Mouse (Mus musculus) intestine, postnatal 0 days (tissue): ENCODE data around the gene Sez6l2. TPM values are rescaled to one million over a fixed set of nuclear protein-coding genes. Genes with fewer than 3 reads are reported as not detected.

Experiments used
- ATAC-seq: fragments of 200-750 bp; cut with Nextera tagmentation; 2 replicates; pipeline ENCODE4 v1.8.0; 2017; ENCODE audit warnings: mild to moderate bottlenecking, moderate TSS enrichment, moderate library complexity
- H3K27ac ChIP-seq: fragments of 300-500 bp; sonication (generic); 2 replicates; pipeline ENCODE4 v1.5.1; 2014; ENCODE audit warnings: mild to moderate bottlenecking, low read depth, low read length, moderate library complexity
- H3K27me3 ChIP-seq: fragments of 300-500 bp; sonication (generic); replicated peaks from 2 replicates; pipeline ENCODE4 v1.6.1; 2014; ENCODE audit warnings: low read length, mixed read lengths; ENCODE audit not compliant: control insufficient read depth, insufficient read depth
- H3K36me3 ChIP-seq: fragments of 300-500 bp; sonication (generic); 2 replicates; pipeline ENCODE4 v1.6.1; 2014; ENCODE audit warnings: mild to moderate bottlenecking, moderate library complexity; ENCODE audit not compliant: control insufficient read depth, insufficient read depth
- H3K4me1 ChIP-seq: fragments of 300-500 bp; sonication (generic); replicated peaks from 2 replicates; pipeline ENCODE4 v1.6.1; 2014; ENCODE audit warnings: antibody characterized with exemption, low read length, mixed read lengths; ENCODE audit not compliant: control insufficient read depth, insufficient read depth
- H3K4me2 ChIP-seq: fragments of 300-500 bp; sonication (generic); replicated peaks from 2 replicates; pipeline ENCODE4 v1.6.1; 2014; ENCODE audit warnings: low read depth, mild to moderate bottlenecking, moderate library complexity
- H3K4me3 ChIP-seq: fragments of 300-500 bp; sonication (generic); 2 replicates; pipeline ENCODE4 v1.5.1; 2014; ENCODE audit warnings: low read depth, low read length
- H3K9ac ChIP-seq: fragments of 300-500 bp; sonication (generic); 2 replicates; pipeline ENCODE4 v1.6.1; 2014; ENCODE audit warnings: mild to moderate bottlenecking, low read depth, low read length
- H3K9me3 ChIP-seq: fragments of 300-500 bp; sonication (generic); 2 replicates; pipeline ENCODE4 v1.6.1; 2016; ENCODE audit warnings: mixed run types; ENCODE audit not compliant: control insufficient read depth
- CTCF ChIP-seq: sonication (generic); IDR thresholded peaks from 2 replicates; pipeline ENCODE4 v1.5.1; 2016; ENCODE audit warnings: low read depth, mild to moderate bottlenecking, control low read depth, antibody characterized with exemption, moderate library complexity
- WGBS: fragments of 180-500 bp; shearing (Covaris S2); extraction: QIAGEN DNeasy Blood & Tissue Kit; methylation state at CpG from one replicate; pipeline ENCODE4 v1.1.7; 2014; 5-methylcytosine and 5-hydroxymethylcytosine counted together
- polyA plus RNA-seq: library from polyadenylated mRNA; unstranded; fragments of >200 nt; fragmentation: Nextera tagmentation; extraction: Ambion mirVana; gene quantifications from 2 replicates; pipeline ENCODE4 v1.2.1, GENCODE M21; 2015

Sez6l2 gene
- polyA plus RNA-seq, 1 experiment from 2014 or later, result 1.3 TPM

DNA sequence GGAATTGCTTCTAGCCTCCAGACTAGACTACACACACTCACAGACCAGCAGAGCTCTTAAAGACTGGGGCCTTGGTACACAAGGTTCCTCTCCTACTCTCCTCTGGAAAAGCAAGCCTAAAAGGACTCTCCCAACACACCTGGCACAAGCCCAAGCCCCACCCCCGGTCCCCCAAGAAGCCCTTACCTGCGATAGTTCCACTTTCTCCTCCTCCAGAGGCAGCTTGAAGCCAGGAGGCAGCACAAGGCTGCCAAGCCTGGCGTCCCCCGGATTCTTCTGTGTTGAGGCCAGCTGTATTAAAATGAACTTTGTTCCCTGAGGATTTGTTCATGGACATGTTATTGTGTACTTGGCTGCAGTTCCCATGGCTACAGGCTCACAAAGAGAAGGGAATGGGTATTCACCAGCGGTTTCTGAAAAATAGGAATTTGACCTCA, 27.7 kb upstream of the Sez6l2 start, which contains the start of gene Tmem219:
Gene Tmem219, minus strand, starts transcription at position 294 of the 437 bp plus-strand sequence.
- H3K4me1 ChIP-seq, result no peaks in the 10 kb centered on the region
- peak; percentile 94 for ATAC-seq
- 16% methylated on average over 5 of the region's 5 CpGs for WGBS
- peak; percentile 61 for TF ChIP-seq CTCF
- H3K4me3 ChIP-seq, result peak within 1 kb of the TSS; percentile 20
- peak within 1 kb of the TSS; percentile 83 for H3K27ac ChIP-seq
- H3K4me2 ChIP-seq, result peak within 1 kb of the TSS; percentile 57
- H3K9ac ChIP-seq, result peak within 1 kb of the TSS; percentile 8
- no peaks in the 10 kb centered on the region for H3K36me3 ChIP-seq
- no peaks in the 10 kb centered on the region for H3K27me3 ChIP-seq
- H3K9me3 ChIP-seq, result no peaks in the 10 kb centered on the region

DNA sequence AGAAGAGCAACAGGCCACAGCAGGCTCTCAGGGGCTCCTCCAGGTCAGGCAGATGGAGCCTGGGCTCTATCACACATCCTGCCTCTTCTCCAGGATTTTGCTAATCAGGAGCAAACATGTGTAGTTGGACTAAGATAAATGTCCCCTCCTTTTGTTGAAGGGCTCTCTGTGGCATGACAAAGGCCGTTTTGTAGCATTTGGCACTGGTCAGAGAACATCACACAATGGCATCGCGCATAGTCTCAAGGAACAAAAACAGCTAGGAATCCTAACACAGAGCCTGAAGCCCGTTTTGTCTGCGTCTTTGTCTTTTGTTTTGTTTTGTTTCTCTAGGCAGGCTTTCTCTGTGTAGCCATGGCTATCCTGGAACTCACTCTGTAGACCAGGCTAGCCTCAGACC, 26.4 kb upstream of the Sez6l2 start:
- Histone ChIP-seq H3K4me3 (no peak overlapping the region), H3K36me3 (no peaks in the 10 kb centered on the region), H3K4me2 (no peak overlapping the region), H3K27ac (no peak overlapping the region), H3K9me3 (no peaks in the 10 kb centered on the region), H3K27me3 (no peaks in the 10 kb centered on the region), H3K4me1 (no peaks in the 10 kb centered on the region), H3K9ac (no peak overlapping the region)
- 83% methylated on average over 5 of the region's 5 CpGs for WGBS
- no peak for TF ChIP-seq CTCF
- ATAC-seq, result no peak

DNA sequence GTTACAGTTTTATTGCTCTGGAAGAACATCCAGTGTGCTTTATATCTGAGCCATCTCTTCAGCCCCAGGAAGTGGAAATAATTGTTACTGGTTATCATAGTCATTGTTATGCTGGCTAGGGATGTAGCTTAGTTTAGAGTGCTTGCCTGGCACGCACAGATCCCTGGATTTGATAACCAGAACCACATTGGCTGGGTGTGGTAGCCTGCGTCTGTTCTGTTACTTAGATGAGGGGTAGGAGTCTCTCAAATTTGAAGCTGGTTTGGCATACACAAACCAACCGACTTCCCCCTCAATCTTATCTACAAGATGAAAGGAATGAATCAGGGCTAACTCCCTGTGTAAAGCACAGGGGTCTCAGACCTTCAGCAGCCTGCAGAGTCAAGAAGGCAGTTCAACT, 24.1 kb upstream of the Sez6l2 start:
- Histone ChIP-seq H3K36me3 (peaks cover 7% of the 10 kb centered on the region), H3K9ac (no peak overlapping the region), H3K4me1 (0 out of 2 replicates have a peak, but pooled peaks cover 4% of the 10 kb centered on the region), H3K4me3 (no peak overlapping the region), H3K27me3 (no peaks in the 10 kb centered on the region), H3K9me3 (no peaks in the 10 kb centered on the region), H3K27ac (no peak overlapping the region), H3K4me2 (no peak overlapping the region)
- 29% methylated on average over 3 of the region's 3 CpGs for WGBS
- no peak for ATAC-seq
- no peak for TF ChIP-seq CTCF

DNA sequence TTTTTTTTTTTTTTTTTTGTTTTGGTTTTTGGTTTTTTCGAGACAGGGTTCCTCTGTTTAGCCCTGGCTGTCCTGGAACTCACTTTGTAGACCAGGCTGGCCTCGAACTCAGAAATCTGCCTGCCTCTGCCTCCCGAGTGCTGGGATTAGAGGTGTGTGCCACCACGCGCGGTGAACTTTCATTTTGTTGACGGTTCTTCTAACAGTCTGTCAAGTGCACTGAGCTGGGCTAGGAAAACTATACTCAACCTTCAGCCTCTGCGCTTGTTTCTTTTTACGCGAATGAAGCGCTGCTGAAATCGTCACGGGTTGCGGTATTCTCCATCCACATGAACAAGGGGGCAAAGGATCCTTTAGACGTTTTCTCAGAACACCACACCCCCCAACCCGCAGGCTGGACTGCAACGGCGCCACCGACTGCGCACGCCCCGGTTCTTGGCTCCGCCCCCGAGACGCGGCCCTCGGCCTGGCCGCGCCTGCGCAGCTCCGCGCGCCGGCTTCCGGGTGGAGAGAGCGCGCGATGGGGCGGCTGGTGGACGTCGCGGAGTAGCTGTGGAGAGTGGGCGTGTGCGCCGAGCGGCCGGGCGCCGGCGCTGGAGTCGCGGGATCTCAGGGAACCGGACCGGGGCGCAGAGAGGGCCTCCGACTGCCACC, 21.9 kb upstream of the Sez6l2 start, which contains the start of gene Kctd13:
Gene Kctd13, plus strand, starts transcription at position 496 of the 654 bp plus-strand sequence.
- WGBS, result 2% methylated on average over 56 of the region's 56 CpGs
- Histone ChIP-seq H3K4me2 (peak within 1 kb of the TSS; percentile 99), H3K9ac (peak within 1 kb of the TSS; percentile 78), H3K36me3 (peaks cover 19% of the 10 kb centered on the region), H3K27ac (peak within 1 kb of the TSS; percentile 66), H3K27me3 (no peaks in the 10 kb centered on the region), H3K9me3 (no peaks in the 10 kb centered on the region), H3K4me1 (0 out of 2 replicates have a peak, but pooled peaks cover 4% of the 10 kb centered on the region), H3K4me3 (peak within 1 kb of the TSS; percentile 75)
- no peak; the same call in 1 of the 2 replicates for TF ChIP-seq CTCF
- ATAC-seq, result peak; percentile 95

DNA sequence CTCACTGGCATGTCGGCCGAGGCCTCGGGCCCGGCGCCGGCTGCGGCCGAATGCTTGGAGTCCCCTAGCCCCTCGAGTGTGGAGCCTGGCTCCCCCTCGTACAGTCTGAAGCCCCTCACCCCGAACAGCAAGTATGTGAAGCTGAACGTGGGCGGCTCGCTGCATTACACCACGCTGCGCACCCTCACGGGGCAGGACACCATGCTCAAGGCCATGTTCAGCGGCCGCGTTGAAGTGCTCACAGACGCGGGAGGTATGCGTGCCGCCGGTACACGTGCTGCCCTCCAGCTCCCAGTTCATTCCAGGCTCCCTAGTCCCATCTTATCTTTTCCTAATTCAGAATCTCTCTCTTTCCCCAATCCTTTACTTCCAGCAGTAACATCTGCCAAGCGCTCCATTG, 21.3 kb upstream of the Sez6l2 start:
- peak overlapping the region; percentile 66 for H3K27ac ChIP-seq
- 1% methylated on average over 25 of the region's 27 CpGs for WGBS
- peak overlapping the region; percentile 75 for H3K4me3 ChIP-seq
- no peaks in the 10 kb centered on the region for H3K27me3 ChIP-seq
- peaks cover 19% of the 10 kb centered on the region for H3K36me3 ChIP-seq
- peak overlapping the region; percentile 99 for H3K4me2 ChIP-seq
- peak; percentile 65 for ATAC-seq
- no peak; the same call in 1 of the 2 replicates for TF ChIP-seq CTCF
- peak overlapping the region; percentile 78 for H3K9ac ChIP-seq
- no peaks in the 10 kb centered on the region for H3K9me3 ChIP-seq
- 0 out of 2 replicates have a peak, but pooled peaks cover 4% of the 10 kb centered on the region for H3K4me1 ChIP-seq

DNA sequence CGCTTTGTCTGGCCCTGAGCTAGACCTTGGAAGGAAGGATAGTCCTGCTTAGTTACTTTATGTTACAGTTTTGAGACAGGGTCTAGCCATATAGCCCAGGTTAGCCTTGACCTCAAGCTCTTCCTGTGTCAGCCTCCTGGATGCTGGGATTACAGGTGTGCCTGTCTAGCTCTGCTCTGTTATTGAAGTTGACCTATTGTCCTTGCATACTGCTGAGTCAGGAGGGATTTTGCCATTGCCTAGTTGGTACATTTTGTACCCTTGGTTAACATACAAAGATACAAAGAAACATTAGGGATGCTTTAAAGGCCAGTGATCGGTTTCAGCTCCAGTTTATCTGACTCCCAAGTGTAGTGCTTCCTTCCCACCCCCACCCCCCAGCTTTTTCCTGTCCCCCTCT, 17.7 kb upstream of the Sez6l2 start:
- Histone ChIP-seq H3K27ac (no peak overlapping the region), H3K27me3 (no peaks in the 10 kb centered on the region), H3K4me2 (no peak overlapping the region), H3K9ac (no peak overlapping the region), H3K9me3 (no peaks in the 10 kb centered on the region), H3K4me3 (no peak overlapping the region), H3K4me1 (0 out of 2 replicates have a peak, but pooled peaks cover 4% of the 10 kb centered on the region), H3K36me3 (peaks cover 27% of the 10 kb centered on the region)
- ATAC-seq, result no peak
- TF ChIP-seq CTCF, result no peak
- WGBS, result 92% methylated on average over 2 of the region's 2 CpGs
